Mouse (Mus musculus): Measurements from ENCODE around the gene Zbtb41. TPM values are rescaled to one million over a fixed set of nuclear protein-coding genes. Genes with fewer than 3 reads are reported as not detected.
"Not testable (repeated sequence)": the region's sequence is repeated elsewhere in the genome, so short reads cannot be mapped to it uniquely, and the experiment has no call there.

The Zbtb41 gene
- polyA plus RNA-seq, 1 experiment: 41.1 TPM

DNA sequence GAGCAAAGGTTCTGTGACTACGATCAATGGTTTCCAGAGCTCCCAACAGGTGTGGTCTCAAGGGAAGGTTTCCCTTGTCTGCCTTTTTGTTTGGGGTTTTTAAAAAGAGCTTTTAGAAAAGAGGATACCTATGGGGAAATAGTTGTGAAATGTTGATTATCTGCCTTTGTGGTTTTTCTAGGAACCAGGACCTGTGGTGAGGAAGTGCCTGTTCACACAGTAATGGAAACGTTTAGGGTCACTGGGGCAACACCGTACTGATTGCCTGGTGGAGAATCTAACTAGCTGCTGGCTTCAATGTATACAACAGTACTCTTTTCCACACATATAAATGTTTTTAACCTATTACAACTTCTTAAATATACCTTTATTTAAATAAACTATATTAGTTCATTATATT lies 8.6 kb upstream of the Zbtb41 start:
- no peak for TF ChIP-seq POLR2A (IDR thresholded peaks at IDR 0.05; ENCODE audit: low read depth, low read length)
- Histone ChIP-seq H3K27ac (ENCODE audit: insufficient read depth, low read length) (no peak overlapping the region), H3K4me3 (ENCODE audit: insufficient read depth, low read length) (no peak overlapping the region), H3K4me1 (ENCODE audit: control insufficient read depth, insufficient read depth, low read length) (no peaks in the 10 kb centered on the region)

DNA sequence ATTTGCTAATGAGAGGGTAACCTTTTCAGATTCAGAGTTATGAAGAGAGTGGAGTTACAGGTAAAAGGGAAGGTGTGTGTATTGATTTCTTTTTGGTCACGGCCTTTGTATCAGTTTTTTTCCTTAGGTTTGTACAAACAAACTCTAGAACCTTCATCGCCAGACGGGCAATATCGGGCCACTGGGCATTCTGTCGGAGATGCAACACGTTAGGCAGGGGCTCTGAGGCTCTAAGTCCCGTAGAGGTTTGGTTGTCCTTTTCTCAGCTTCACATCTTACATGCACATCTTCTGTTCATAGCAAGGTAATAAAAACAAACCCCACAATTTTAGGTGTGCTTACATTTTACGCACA lies 590 bp upstream of the Zbtb41 start:
- TF ChIP-seq CTCF (IDR thresholded peaks at IDR 0.05; ENCODE audit: borderline replicate concordance, insufficient read depth, low read length): no peak
- TF ChIP-seq POLR2A (IDR thresholded peaks at IDR 0.05; ENCODE audit: low read depth, low read length): no peak

DNA sequence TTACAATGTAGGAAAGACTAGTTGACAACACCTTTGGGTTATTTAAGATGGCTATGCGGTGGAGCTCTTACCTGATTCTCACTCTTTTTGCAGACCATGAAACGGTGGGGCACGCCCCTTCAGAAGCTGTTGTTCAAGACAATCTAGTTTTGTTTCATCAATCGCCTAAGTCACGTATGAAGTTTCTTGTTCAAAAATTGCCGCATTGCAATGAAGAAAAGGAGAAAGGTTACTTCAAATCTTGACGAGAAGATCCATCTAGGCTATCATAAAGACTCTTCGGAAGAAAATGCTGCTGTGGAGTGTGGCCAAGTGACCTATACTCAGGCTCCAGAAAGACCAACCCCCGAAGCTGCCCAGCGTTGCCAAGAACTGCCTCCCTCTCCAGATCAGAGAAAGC lies 853 bp downstream of the Zbtb41 start:
- Histone ChIP-seq H3K4me3 (ENCODE audit: insufficient read depth, low read length) (peak overlapping the region; percentile 95), H3K4me1 (ENCODE audit: control insufficient read depth, insufficient read depth, low read length) (peaks cover 9% of the 10 kb centered on the region), H3K27ac (ENCODE audit: insufficient read depth, low read length) (no peak overlapping the region)
- TF ChIP-seq CTCF (IDR thresholded peaks at IDR 0.05; ENCODE audit: borderline replicate concordance, insufficient read depth, low read length) (no peak), POLR2A (IDR thresholded peaks at IDR 0.05; ENCODE audit: low read depth, low read length) (no peak)

More for the DNA sequence above, 590 bp upstream of the Zbtb41 start:
- peak overlapping the region; percentile 63 for H3K4me3 ChIP-seq (ENCODE audit: insufficient read depth, low read length)
- no peak overlapping the region for H3K27ac ChIP-seq (ENCODE audit: insufficient read depth, low read length)
- H3K4me1 ChIP-seq (ENCODE audit: control insufficient read depth, insufficient read depth, low read length): peaks cover 9% of the 10 kb centered on the region

DNA sequence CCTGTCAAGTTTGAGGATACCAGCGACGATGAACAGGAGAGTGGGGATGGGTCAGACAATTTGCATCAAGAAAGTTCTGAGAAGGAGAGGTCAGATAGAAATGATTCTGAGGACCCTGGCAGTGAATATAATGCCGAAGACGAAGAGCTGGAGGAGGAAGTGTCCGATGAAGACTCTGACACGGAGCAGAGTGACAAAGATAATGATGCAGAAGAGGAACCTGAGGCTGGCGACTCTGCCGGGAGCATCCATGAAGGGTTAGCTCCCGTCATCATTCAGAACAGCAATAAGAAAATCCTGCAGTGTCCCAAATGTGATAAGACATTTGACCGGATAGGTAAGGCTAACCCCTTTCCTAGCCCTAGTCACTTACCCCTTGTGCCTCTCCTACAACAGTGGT lies 1.8 kb downstream of the Zbtb41 start:
- H3K4me1 ChIP-seq (ENCODE audit: control insufficient read depth, insufficient read depth, low read length): peaks cover 9% of the 10 kb centered on the region
- peak overlapping the region; percentile 95 for H3K4me3 ChIP-seq (ENCODE audit: insufficient read depth, low read length)
- no peak overlapping the region for H3K27ac ChIP-seq (ENCODE audit: insufficient read depth, low read length)
- TF ChIP-seq CTCF (IDR thresholded peaks at IDR 0.05; ENCODE audit: borderline replicate concordance, insufficient read depth, low read length): no peak

DNA sequence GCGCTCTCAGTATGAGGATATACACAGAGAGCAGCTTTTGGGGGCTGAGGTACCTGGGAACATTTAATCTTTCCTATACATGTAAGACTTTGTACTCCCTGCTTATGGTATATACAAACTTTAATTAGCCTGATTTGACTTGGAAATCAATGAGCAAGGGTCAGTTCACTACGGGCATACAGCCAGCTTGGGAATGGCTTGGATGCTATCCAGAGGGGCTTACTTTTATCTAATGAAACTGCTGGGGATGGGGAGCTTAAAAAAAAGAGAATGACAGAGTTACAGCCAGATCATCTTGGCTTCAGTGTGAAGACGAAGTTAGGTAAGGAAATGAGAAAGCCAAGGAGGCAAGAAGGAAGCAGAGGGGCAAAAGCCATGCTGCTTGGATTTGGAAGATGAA lies 2.9 kb downstream of the Zbtb41 start:
- peaks cover 9% of the 10 kb centered on the region for H3K4me1 ChIP-seq (ENCODE audit: control insufficient read depth, insufficient read depth, low read length)
- no peak overlapping the region for H3K27ac ChIP-seq (ENCODE audit: insufficient read depth, low read length)
- TF ChIP-seq POLR2A (IDR thresholded peaks at IDR 0.05; ENCODE audit: low read depth, low read length) (no peak), CTCF (IDR thresholded peaks at IDR 0.05; ENCODE audit: borderline replicate concordance, insufficient read depth, low read length) (no peak)
- H3K4me3 ChIP-seq (ENCODE audit: insufficient read depth, low read length): peak overlapping the region; percentile 30

DNA sequence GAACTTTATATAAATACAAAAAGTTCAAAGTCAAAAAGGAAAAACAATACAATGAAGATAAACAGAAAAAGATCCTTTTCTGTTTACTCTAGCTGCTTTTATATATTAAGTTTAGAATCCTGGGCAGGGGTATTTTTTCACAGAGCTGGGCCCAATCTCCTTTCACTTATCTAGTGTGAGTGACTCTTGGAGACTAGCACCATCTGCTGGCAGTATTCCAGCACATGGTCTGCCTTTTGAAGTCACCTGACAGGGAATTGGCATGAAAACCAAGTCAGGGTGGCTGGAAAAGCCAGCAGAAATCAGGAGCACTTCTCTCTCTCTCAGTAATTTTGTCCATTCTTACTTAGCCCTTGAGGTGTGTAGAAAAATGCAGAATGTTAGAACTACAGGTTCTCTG lies 16.3 kb downstream of the Zbtb41 start:
- no peak overlapping the region for H3K4me3 ChIP-seq (ENCODE audit: insufficient read depth, low read length)
- H3K27ac ChIP-seq (ENCODE audit: insufficient read depth, low read length): no peak overlapping the region
- no peak for TF ChIP-seq POLR2A (IDR thresholded peaks at IDR 0.05; ENCODE audit: low read depth, low read length)
- no peak for TF ChIP-seq CTCF (IDR thresholded peaks at IDR 0.05; ENCODE audit: borderline replicate concordance, insufficient read depth, low read length)
- no peaks in the 10 kb centered on the region for H3K4me1 ChIP-seq (ENCODE audit: control insufficient read depth, insufficient read depth, low read length)

DNA sequence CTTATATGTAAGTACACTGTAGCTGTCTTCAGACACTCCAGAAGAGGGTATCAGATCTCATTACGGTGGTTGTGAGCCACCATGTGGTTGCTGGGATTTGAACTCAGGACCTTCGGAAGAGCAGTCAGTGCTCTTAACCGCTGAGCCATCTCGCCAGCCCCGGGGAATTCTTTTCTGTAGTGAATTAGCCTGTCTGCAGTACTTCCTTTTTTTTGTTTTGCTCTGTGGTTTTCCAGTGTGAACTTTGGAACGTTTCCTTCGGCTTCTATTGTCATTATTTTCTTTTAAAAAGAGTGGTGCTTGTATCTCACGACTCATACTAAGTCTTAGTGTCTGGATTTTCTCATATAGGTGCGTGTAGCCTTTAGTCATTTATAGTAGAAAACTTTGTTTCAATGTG lies 21.0 kb downstream of the Zbtb41 start:
- not testable (repeated sequence) for H3K27ac ChIP-seq (ENCODE audit: insufficient read depth, low read length); H3K4me1 ChIP-seq (ENCODE audit: control insufficient read depth, insufficient read depth, low read length); H3K4me3 ChIP-seq (ENCODE audit: insufficient read depth, low read length)

DNA sequence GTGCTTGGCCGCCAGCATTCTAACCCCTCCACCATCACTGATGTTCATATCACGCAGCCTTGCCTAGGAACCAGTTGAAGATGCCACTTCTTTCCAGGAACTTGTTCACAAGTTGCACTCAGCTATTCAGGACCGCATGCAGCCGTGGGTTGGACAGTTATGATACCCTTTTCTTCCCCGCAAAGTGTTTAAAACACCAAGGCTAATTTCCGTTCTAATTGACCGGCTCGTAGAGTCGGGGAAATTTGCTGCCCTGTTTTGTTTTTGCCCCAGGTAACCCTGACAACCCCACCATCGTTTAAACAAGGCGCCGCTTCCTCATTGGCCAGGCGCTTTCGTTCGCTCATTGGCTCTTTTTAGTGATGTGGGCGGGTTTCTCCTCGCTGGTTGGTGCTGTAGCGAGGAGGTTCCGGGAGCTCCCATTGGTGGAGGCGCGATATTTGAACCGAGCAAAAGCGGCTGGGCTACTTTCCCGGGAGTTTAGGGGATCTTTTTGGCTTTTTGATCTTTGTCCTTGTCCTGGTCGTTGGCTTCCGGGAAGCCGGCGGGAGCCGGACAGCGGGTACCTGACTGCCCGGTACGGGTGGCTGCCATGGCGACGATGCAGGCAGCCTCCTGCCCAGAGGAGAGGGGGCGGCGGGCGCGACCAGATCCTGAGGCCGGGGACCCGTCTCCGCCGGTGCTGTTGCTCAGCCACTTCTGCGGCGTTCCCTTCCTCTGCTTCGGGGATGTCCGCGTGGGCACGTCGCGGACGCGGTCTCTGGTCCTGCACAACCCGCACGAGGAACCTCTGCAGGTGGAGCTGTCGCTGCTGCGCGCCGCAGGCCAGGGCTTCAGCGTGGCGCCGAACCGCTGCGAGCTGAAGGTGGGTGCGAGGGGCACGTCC lies 32.5 kb downstream of the Zbtb41 start, which contains the start of gene Aspm:
Gene Aspm (plus strand): TSS at position 433 of the 886 bp plus-strand sequence.
- H3K4me3 ChIP-seq (ENCODE audit: insufficient read depth, low read length): peak within 1 kb of the TSS; percentile 73
- H3K27ac ChIP-seq (ENCODE audit: insufficient read depth, low read length): no peak within 1 kb of the TSS
- TF ChIP-seq CTCF (IDR thresholded peaks at IDR 0.05; ENCODE audit: borderline replicate concordance, insufficient read depth, low read length) (no peak), POLR2A (IDR thresholded peaks at IDR 0.05; ENCODE audit: low read depth, low read length) (no peak)
- peaks cover 2% of the 10 kb centered on the region; the same call in 1 of the 2 replicates for H3K4me1 ChIP-seq (ENCODE audit: control insufficient read depth, insufficient read depth, low read length)

DNA sequence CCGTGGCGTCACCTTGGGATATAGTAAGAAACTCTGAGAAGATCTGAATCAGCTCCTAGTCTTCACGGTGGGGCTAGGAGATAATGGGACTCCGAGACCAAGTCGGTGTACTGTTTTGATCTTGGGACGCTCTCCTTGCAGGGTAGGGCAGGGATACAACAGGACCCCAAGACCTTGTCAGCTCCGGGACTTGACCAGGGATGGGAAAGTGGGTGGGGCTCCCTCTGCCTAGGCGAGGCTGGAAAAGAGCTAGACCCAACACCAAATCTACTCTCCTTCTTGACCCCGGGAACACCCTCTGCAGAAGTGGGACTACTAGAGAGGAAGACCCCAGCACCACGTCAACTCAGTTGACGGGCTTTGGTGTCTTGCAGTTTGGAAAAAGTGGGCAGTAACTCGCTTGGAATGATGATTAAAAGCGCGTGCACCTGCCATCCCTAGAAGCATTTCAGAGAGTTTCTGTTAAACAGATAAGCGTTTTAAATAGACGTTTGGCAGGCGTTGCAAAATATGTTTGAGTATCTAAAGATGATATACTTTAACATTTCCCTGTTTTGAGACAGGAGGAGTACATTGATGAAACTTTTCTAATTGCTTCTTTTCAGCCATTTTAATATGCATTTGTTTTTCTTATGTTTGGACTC lies 33.3 kb downstream of the Zbtb41 start:
- Histone ChIP-seq H3K4me1 (ENCODE audit: control insufficient read depth, insufficient read depth, low read length) (peaks cover 2% of the 10 kb centered on the region; the same call in 1 of the 2 replicates), H3K27ac (ENCODE audit: insufficient read depth, low read length) (no peak overlapping the region), H3K4me3 (ENCODE audit: insufficient read depth, low read length) (peak overlapping the region; percentile 73)
- TF ChIP-seq POLR2A (IDR thresholded peaks at IDR 0.05; ENCODE audit: low read depth, low read length) (no peak), CTCF (IDR thresholded peaks at IDR 0.05; ENCODE audit: borderline replicate concordance, insufficient read depth, low read length) (no peak)

DNA sequence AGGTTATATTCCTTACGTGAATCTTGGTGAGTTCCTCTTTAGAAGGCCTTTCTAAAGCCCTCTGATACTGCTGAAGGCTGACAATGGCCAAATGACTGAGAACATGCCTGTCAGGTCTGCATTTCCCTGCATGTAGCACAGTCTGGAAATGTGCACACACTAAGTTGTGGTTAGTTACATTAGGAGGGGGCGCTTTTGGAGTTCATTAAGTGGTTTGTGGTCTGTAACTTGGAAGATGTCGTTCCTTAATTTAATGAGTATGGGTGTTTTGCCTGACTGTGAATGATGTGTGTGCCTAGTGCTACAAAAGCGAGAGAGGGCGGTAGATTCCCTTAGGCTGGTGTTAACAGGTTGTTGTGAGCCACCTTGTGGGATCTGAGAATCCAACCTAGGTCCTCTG lies 38.7 kb downstream of the Zbtb41 start:
- TF ChIP-seq POLR2A (IDR thresholded peaks at IDR 0.05; ENCODE audit: low read depth, low read length) (no peak), CTCF (IDR thresholded peaks at IDR 0.05; ENCODE audit: borderline replicate concordance, insufficient read depth, low read length) (no peak)
- Histone ChIP-seq H3K4me1 (ENCODE audit: control insufficient read depth, insufficient read depth, low read length) (peaks cover 2% of the 10 kb centered on the region; the same call in 1 of the 2 replicates), H3K4me3 (ENCODE audit: insufficient read depth, low read length) (no peak overlapping the region), H3K27ac (ENCODE audit: insufficient read depth, low read length) (no peak overlapping the region)
